Mouse (Mus musculus) small intestine, adult 2 months (tissue): ENCODE results near the gene Kif23. TPM values are rescaled to one million over a fixed set of nuclear protein-coding genes. Genes with fewer than 3 reads are reported as not detected.

ENCODE experiments used
- H3K27ac ChIP-seq: fragments of 200-500 bp; 2 replicates; pipeline ENCODE4 v1.5.1; 2012; ENCODE audit warnings: low read depth, low read length, control low read depth, inconsistent platforms; ENCODE audit not compliant: insufficient read depth
- H3K27me3 ChIP-seq: fragments of 200-500 bp; 2 replicates; pipeline ENCODE4 v1.6.1; 2012; ENCODE audit warnings: mild to moderate bottlenecking, moderate library complexity, low read length, inconsistent platforms; ENCODE audit not compliant: control insufficient read depth, insufficient read depth
- H3K36me3 ChIP-seq: fragments of 200-500 bp; 2 replicates; pipeline ENCODE4 v1.6.1; 2012; ENCODE audit warnings: mild to moderate bottlenecking, low read length, control low read depth, inconsistent platforms; ENCODE audit not compliant: control insufficient read depth, insufficient read depth
- H3K4me1 ChIP-seq: fragments of 200-500 bp; 2 replicates; pipeline ENCODE4 v1.6.1; 2012; ENCODE audit warnings: low read length, inconsistent platforms, mixed read lengths; ENCODE audit not compliant: control insufficient read depth, insufficient read depth, insufficient read length
- H3K4me3 ChIP-seq: fragments of 200-500 bp; 2 replicates; pipeline ENCODE4 v1.5.1; 2012; ENCODE audit warnings: low read depth, mild to moderate bottlenecking, control low read depth, inconsistent platforms, low read length, moderate library complexity
- CTCF ChIP-seq: fragments of 200-500 bp; IDR thresholded peaks from 2 replicates; pipeline ENCODE4 v1.5.1; 2012; ENCODE audit warnings: low read depth, mild to moderate bottlenecking, control low read depth, inconsistent platforms, low read length, moderate library complexity, mixed read lengths; ENCODE audit not compliant: insufficient replicate concordance, insufficient read length; ENCODE audit errors: extremely low read depth
- POLR2A ChIP-seq: fragments of 200-500 bp; IDR thresholded peaks from 2 replicates; pipeline ENCODE4 v1.6.1; 2012; ENCODE audit warnings: low read depth, mild to moderate bottlenecking, control low read depth, inconsistent platforms, low read length, moderate library complexity
- WGBS: fragments of 180-500 bp; shearing (Covaris S2); methylation state at CpG from one replicate; pipeline ENCODE4 v1.1.7; 2018; 5-methylcytosine and 5-hydroxymethylcytosine counted together
- polyA plus RNA-seq: library from polyadenylated mRNA; depleted of rRNA; stranded (reverse); fragments of >200 nt; gene quantifications from 2 replicates; pipeline ENCODE4 v1.2.3, GENCODE M21; 2012

The Kif23 gene
- polyA plus RNA-seq, 1 experiment = 6.5 TPM

DNA sequence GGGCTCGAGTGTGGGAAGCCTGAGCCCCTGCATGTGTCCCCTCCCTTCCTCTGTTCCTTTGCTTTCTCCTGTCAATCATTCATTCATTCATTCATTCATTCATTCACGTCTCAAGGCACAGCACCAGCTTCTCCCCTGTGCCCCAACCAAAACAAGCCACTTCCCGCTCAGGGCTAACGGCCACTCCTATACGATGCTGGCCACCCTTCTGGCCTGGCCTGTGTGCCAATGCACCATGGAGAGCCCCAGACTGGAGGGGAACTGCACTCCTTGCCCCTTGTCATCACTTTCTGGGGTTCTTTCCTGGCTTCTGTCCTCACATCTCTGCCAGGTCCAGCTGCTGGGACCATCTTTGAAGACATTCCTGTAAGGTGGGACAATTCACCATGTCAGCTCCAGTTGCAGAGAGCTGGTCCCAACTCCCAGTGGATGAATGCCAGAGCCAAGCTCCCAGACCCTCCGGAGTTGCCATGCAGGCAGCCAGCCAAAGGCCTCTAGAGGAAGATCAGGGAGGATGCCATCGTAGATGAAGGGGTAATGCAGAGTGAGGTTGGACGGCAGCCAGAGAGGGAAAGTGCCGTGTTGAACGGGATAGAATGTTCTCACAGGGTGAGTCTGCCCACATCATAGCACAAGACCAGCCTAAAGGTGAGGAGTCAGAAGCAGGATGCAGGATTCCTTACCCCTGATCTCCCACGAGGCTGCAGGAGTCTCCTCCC, 58.8 kb downstream of the Kif23 start:
- no peaks in the 10 kb centered on the region for H3K4me1 ChIP-seq
- no peak overlapping the region for H3K4me3 ChIP-seq
- H3K27me3 ChIP-seq = no peaks in the 10 kb centered on the region
- 67% methylated on average over 10 of the region's 11 CpGs for WGBS
- H3K36me3 ChIP-seq = no peaks in the 10 kb centered on the region
- H3K27ac ChIP-seq = no peak overlapping the region
- TF ChIP-seq POLR2A (no peak), CTCF (no peak)

DNA sequence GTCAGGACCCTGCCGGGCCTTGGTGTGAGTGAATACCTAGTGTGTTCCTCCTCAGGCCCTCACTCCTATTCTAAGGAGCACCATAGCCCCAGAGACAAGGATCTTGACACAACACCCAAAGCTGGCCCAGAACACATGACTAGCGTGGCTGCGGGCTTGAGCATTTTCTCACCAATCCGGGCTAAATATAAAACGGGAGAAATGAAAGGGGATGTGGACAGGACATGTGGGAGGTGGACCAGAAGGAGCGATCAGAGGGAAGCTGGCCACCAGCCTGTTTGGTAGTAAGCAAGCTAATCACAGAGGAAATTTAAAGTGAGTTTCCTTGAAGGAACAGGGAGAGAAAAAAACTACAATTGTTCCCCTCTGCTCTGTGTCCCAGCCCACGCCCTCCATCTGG, 60.6 kb downstream of the Kif23 start:
- TF ChIP-seq CTCF = no peak
- no peak for TF ChIP-seq POLR2A
- H3K4me1 ChIP-seq = no peaks in the 10 kb centered on the region
- no peaks in the 10 kb centered on the region for H3K27me3 ChIP-seq
- no peak overlapping the region for H3K4me3 ChIP-seq
- H3K36me3 ChIP-seq = no peaks in the 10 kb centered on the region
- no peak overlapping the region for H3K27ac ChIP-seq
- WGBS = 80% methylated on average over 7 of the region's 7 CpGs

DNA sequence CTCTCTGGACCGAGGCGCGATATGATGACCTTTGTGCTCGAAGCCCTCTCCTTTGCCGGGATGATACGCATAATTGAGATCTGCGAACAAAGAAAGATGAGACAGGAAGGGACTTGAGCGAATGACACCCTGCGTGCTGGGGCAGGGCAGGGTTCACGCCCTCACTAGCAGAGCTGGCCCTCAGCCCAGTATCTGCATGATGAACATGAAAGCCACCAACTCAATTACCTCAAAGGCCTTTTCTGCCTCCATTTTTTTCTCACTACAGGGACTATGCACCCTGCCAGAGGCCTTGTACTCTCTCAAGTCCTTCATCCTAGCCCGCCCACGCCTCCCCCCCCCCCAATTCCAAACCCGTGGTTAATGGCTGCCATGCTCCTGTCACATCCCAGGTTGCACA, 61.6 kb downstream of the Kif23 start:
- no peak for TF ChIP-seq CTCF
- no peak for TF ChIP-seq POLR2A
- 32% methylated on average over 13 of the region's 13 CpGs for WGBS
- H3K27me3 ChIP-seq = no peaks in the 10 kb centered on the region

DNA sequence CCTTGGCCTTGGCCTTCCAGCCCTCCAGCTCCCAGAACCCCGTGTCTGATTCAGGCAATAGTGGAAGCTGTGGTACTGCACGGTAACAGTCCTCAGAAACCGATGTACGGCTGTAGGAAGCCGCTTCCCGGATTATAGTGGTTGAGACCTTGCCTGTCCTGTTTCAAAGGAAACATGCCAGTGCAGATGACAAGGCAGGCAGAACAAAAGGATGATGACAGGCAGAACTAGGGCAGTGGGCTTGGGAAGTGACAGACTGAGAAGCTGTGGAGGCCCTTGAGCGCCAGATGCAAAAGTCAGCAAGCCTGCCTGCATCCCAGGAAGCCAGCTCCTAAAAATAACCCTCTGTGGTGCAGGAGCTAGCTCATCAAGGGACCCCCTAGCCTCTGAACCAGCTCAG, 62.2 kb downstream of the Kif23 start:
- Histone ChIP-seq H3K27ac (no peak overlapping the region), H3K4me3 (no peak overlapping the region), H3K27me3 (no peaks in the 10 kb centered on the region), H3K36me3 (no peaks in the 10 kb centered on the region), H3K4me1 (no peaks in the 10 kb centered on the region)
- TF ChIP-seq CTCF = no peak
- no peak for TF ChIP-seq POLR2A
- 88% methylated on average over 7 of the region's 7 CpGs for WGBS

More for the DNA sequence above, 61.6 kb downstream of the Kif23 start:
- no peaks in the 10 kb centered on the region for H3K4me1 ChIP-seq
- no peak overlapping the region for H3K4me3 ChIP-seq
- no peak overlapping the region for H3K27ac ChIP-seq
- no peaks in the 10 kb centered on the region for H3K36me3 ChIP-seq

DNA sequence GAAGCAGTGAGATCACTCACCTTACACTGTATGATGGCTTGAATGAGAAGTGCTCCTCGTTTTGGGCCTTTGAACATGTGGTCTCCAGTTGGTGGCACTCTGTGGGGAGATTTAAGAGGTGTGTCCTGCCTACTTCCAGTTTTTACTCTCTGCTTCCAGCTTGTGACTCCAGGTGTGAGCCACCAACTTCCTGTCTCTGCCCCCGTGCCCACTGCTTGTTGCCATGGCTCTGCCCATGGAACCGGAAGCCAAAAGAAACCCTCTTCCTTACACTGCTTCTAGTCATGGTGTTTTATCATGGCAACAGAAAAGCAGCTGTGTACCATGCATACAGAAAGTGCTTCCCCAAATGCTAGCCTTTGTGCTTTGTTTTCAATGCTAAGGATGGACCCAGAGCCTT, 64.4 kb downstream of the Kif23 start:
- Histone ChIP-seq H3K36me3 (no peaks in the 10 kb centered on the region), H3K4me3 (no peak overlapping the region), H3K4me1 (no peaks in the 10 kb centered on the region), H3K27me3 (no peaks in the 10 kb centered on the region), H3K27ac (no peak overlapping the region)
- TF ChIP-seq POLR2A (no peak), CTCF (no peak)
- 49% methylated on average over 3 of the region's 3 CpGs for WGBS

DNA sequence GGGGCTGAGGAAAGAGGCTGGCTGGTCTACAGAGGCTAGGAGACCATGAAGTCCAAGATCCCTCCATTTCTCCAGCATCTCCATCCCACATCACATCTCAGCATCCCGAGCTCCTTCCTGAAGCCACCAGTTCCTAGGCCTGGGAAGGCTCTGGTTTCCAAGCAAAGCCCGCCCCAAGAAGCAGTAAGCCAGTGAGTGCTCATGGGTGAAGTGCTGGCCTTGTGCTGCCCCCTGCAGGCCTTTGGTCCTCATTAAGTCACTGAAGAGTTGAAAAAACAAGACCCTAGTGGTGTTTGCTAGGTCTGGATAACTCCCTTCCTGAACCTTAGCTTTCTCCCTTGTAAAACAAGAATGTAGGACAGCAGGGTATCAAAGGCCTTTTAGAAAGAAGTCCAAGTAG, 67.7 kb downstream of the Kif23 start:
- H3K4me1 ChIP-seq = no peaks in the 10 kb centered on the region
- no peaks in the 10 kb centered on the region for H3K36me3 ChIP-seq
- no peaks in the 10 kb centered on the region for H3K27me3 ChIP-seq
- TF ChIP-seq POLR2A = no peak
- TF ChIP-seq CTCF = peak; percentile 64; the same call in 1 of the 2 replicates
- no peak overlapping the region for H3K4me3 ChIP-seq
- H3K27ac ChIP-seq = no peak overlapping the region
- WGBS = 54% methylated on average over 2 of the region's 2 CpGs

DNA sequence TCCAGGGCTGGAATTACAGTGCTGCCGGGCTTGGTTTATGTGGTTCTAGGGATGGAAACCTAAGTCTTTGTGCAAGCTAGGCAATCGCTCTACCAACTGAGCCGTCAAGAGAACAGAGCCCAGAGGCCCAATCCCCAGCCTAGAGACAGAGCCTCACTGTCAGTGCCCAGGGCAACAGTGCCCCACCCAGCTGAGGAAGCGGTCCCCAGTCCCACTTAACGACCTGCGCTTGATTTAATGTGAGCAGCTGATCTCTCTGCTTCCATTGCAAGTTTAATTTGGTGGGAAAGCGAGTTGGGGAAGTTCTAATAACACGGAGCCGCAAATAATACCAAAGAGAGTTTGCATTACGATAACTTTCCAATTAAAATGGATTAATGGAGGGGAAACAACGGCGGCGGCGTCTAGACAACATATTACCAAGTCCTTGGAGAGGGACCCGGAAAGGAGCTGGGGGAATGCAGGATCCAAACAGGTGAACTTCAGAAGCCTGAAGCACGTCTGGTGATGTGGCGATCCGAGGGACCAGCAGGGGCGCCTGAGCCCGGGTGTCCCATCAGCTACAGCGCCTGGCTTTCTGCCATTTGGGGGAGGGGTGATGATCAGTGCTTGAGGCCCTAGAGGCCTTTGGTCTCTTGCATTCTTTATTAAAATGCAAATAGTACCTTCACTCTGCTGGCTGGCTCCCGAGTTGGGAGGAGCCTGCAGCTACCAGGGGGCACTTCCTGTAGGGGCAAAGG, 69.0 kb downstream of the Kif23 start:
- H3K4me1 ChIP-seq = no peaks in the 10 kb centered on the region
- WGBS = 42% methylated on average over 22 of the region's 22 CpGs

More for the DNA sequence above, 69.0 kb downstream of the Kif23 start:
- H3K27ac ChIP-seq = no peak overlapping the region
- H3K36me3 ChIP-seq = no peaks in the 10 kb centered on the region
- no peak for TF ChIP-seq CTCF
- TF ChIP-seq POLR2A = no peak
- no peaks in the 10 kb centered on the region for H3K27me3 ChIP-seq
- no peak overlapping the region for H3K4me3 ChIP-seq
